Mouse (Mus musculus) embryonic facial prominence, embryonic 12.5 days (tissue): ENCODE results near the gene Mier2. TPM values are rescaled to one million over a fixed set of nuclear protein-coding genes. Genes with fewer than 3 reads are reported as not detected.

ENCODE experiments used
- ATAC-seq: fragments of 200-750 bp; cut with Nextera tagmentation; 2 replicates; pipeline ENCODE4 v1.8.0; 2017; ENCODE audit not compliant: insufficient number of reproducible peaks, insufficient read depth, low FRiP score, low TSS enrichment
- H3K27ac ChIP-seq: fragments of 300-500 bp; sonication (generic); 2 replicates; pipeline ENCODE4 v1.5.1; 2016; ENCODE audit warnings: mild to moderate bottlenecking
- H3K27me3 ChIP-seq: fragments of 300-500 bp; sonication (generic); 2 replicates; pipeline ENCODE4 v1.6.1; 2016; ENCODE audit warnings: mild to moderate bottlenecking, moderate library complexity
- H3K36me3 ChIP-seq: fragments of 300-500 bp; sonication (generic); 2 replicates; pipeline ENCODE4 v1.6.1; 2016; ENCODE audit warnings: mild to moderate bottlenecking
- H3K4me1 ChIP-seq: fragments of 300-500 bp; sonication (generic); 2 replicates; pipeline ENCODE4 v1.6.1; 2016
- H3K4me2 ChIP-seq: fragments of 300-500 bp; sonication (generic); replicated peaks from 2 replicates; pipeline ENCODE4 v1.6.1; 2016; ENCODE audit warnings: mild to moderate bottlenecking, moderate library complexity
- H3K4me3 ChIP-seq: fragments of 300-500 bp; sonication (generic); 2 replicates; pipeline ENCODE4 v1.5.1; 2016; ENCODE audit warnings: mild to moderate bottlenecking
- H3K9ac ChIP-seq: fragments of 300-500 bp; sonication (generic); 2 replicates; pipeline ENCODE4 v1.6.1; 2016; ENCODE audit warnings: mild to moderate bottlenecking, moderate library complexity
- H3K9me3 ChIP-seq: fragments of 300-500 bp; sonication (generic); 2 replicates; pipeline ENCODE4 v1.6.1; 2016; ENCODE audit warnings: mild to moderate bottlenecking, moderate library complexity
- WGBS: fragments of 180-500 bp; shearing (Covaris S2); methylation state at CpG from one replicate; pipeline ENCODE4 v1.1.7; 2016; 5-methylcytosine and 5-hydroxymethylcytosine counted together
- polyA plus RNA-seq: library from polyadenylated mRNA; unstranded; fragments of >200 nt; fragmentation: Nextera tagmentation; extraction: Ambion mirVana; gene quantifications from 2 replicates; pipeline ENCODE4 v1.2.1, GENCODE M21; 2016

Mier2 gene
- polyA plus RNA-seq, 1 experiment from 2014 or later, result 77.4 TPM

- Histone ChIP-seq H3K36me3 (peaks cover 72% of the 10 kb centered on the region), H3K4me2 (no peak overlapping the region), H3K4me1 (peaks cover 16% of the 10 kb centered on the region), H3K4me3 (no peak overlapping the region), H3K27ac (no peak overlapping the region), H3K27me3 (no peaks in the 10 kb centered on the region), H3K9ac (no peak overlapping the region), H3K9me3 (no peaks in the 10 kb centered on the region)
- no peak for ATAC-seq
- WGBS, result 93% methylated on average over 5 of the region's 5 CpGs
Measured at GRCm38 (mm10) chr10:79548546-79548945, 6.5 kb downstream of the Mier2 start.

GRCm38 (mm10) chr10:79547148-79547675 is 7.8 kb downstream of the Mier2 start:
- Histone ChIP-seq H3K9ac (no peak overlapping the region), H3K4me1 (peaks cover 4% of the 10 kb centered on the region; the same call in 1 of the 2 replicates), H3K27ac (no peak overlapping the region), H3K36me3 (peaks cover 86% of the 10 kb centered on the region), H3K27me3 (no peaks in the 10 kb centered on the region), H3K4me3 (no peak overlapping the region), H3K9me3 (no peaks in the 10 kb centered on the region), H3K4me2 (no peak overlapping the region)
- 74% methylated on average over 5 of the region's 5 CpGs for WGBS
- no peak for ATAC-seq

GRCm38 (mm10) chr10:79546483-79546882 is 8.5 kb downstream of the Mier2 start:
- peaks cover 93% of the 10 kb centered on the region for H3K36me3 ChIP-seq
- no peaks in the 10 kb centered on the region for H3K27me3 ChIP-seq
- no peaks in the 10 kb centered on the region for H3K4me1 ChIP-seq
- no peak for ATAC-seq
- H3K9ac ChIP-seq, result no peak overlapping the region
- H3K4me3 ChIP-seq, result no peak overlapping the region
- no peaks in the 10 kb centered on the region for H3K9me3 ChIP-seq
- no peak overlapping the region for H3K4me2 ChIP-seq
- H3K27ac ChIP-seq, result no peak overlapping the region
- 89% methylated on average over 11 of the region's 11 CpGs for WGBS

GRCm38 (mm10) chr10:79545891-79546290 is 9.1 kb downstream of the Mier2 start:
- ATAC-seq, result no peak
- H3K27me3 ChIP-seq, result no peaks in the 10 kb centered on the region
- no peak overlapping the region for H3K9ac ChIP-seq
- WGBS, result 94% methylated on average over 12 of the region's 12 CpGs
- no peak overlapping the region for H3K4me3 ChIP-seq
- H3K4me2 ChIP-seq, result no peak overlapping the region
- H3K4me1 ChIP-seq, result no peaks in the 10 kb centered on the region
- H3K36me3 ChIP-seq, result peaks cover 99% of the 10 kb centered on the region
- no peak overlapping the region for H3K27ac ChIP-seq
- H3K9me3 ChIP-seq, result no peaks in the 10 kb centered on the region

GRCm38 (mm10) chr10:79544631-79545030 is 10.4 kb downstream of the Mier2 start:
- 89% methylated on average over 5 of the region's 5 CpGs for WGBS
- no peak for ATAC-seq
- peaks cover 100% of the 10 kb centered on the region for H3K36me3 ChIP-seq

GRCm38 (mm10) chr10:79543884-79544597 is 11.0 kb downstream of the Mier2 start:
- Histone ChIP-seq H3K4me2 (no peak overlapping the region), H3K9me3 (no peaks in the 10 kb centered on the region), H3K9ac (no peak overlapping the region), H3K4me3 (no peak overlapping the region), H3K27ac (no peak overlapping the region), H3K27me3 (no peaks in the 10 kb centered on the region), H3K4me1 (no peaks in the 10 kb centered on the region), H3K36me3 (peaks cover 98% of the 10 kb centered on the region)
- WGBS, result 77% methylated on average over 9 of the region's 9 CpGs
- ATAC-seq, result no peak

More at GRCm38 (mm10) chr10:79544631-79545030, 10.4 kb downstream of the Mier2 start:
- no peaks in the 10 kb centered on the region for H3K9me3 ChIP-seq
- H3K4me2 ChIP-seq, result no peak overlapping the region
- no peak overlapping the region for H3K27ac ChIP-seq
- H3K4me3 ChIP-seq, result no peak overlapping the region
- H3K27me3 ChIP-seq, result no peaks in the 10 kb centered on the region
- H3K4me1 ChIP-seq, result no peaks in the 10 kb centered on the region
- no peak overlapping the region for H3K9ac ChIP-seq

GRCm38 (mm10) chr10:79542171-79542570 is 12.8 kb downstream of the Mier2 start:
- ATAC-seq, result no peak
- peaks cover 94% of the 10 kb centered on the region for H3K36me3 ChIP-seq
- no peaks in the 10 kb centered on the region for H3K27me3 ChIP-seq
- H3K9me3 ChIP-seq, result no peaks in the 10 kb centered on the region
- no peak overlapping the region for H3K27ac ChIP-seq
- no peaks in the 10 kb centered on the region for H3K4me1 ChIP-seq
- H3K4me3 ChIP-seq, result no peak overlapping the region
- no peak overlapping the region for H3K9ac ChIP-seq
- H3K4me2 ChIP-seq, result no peak overlapping the region
- WGBS, result 95% methylated on average over 11 of the region's 11 CpGs

- Histone ChIP-seq H3K27me3 (no peaks in the 10 kb centered on the region), H3K36me3 (peaks cover 88% of the 10 kb centered on the region), H3K27ac (no peak overlapping the region)
Measured at GRCm38 (mm10) chr10:79541522-79541921, 13.5 kb downstream of the Mier2 start.

GRCm38 (mm10) chr10:79540746-79541145 is 14.3 kb downstream of the Mier2 start:
- H3K36me3 ChIP-seq, result peaks cover 80% of the 10 kb centered on the region
- no peak overlapping the region for H3K4me2 ChIP-seq
- no peaks in the 10 kb centered on the region for H3K4me1 ChIP-seq
- no peaks in the 10 kb centered on the region for H3K9me3 ChIP-seq
- H3K9ac ChIP-seq, result no peak overlapping the region
- H3K27me3 ChIP-seq, result no peaks in the 10 kb centered on the region
- no peak overlapping the region for H3K4me3 ChIP-seq
- no peak for ATAC-seq
- H3K27ac ChIP-seq, result no peak overlapping the region
- 95% methylated on average over 11 of the region's 11 CpGs for WGBS

More at GRCm38 (mm10) chr10:79541522-79541921, 13.5 kb downstream of the Mier2 start:
- H3K9me3 ChIP-seq, result no peaks in the 10 kb centered on the region
- H3K9ac ChIP-seq, result no peak overlapping the region
- ATAC-seq, result no peak
- no peak overlapping the region for H3K4me2 ChIP-seq
- H3K4me1 ChIP-seq, result no peaks in the 10 kb centered on the region
- H3K4me3 ChIP-seq, result no peak overlapping the region
- 83% methylated on average over 15 of the region's 15 CpGs for WGBS

GRCm38 (mm10) chr10:79539701-79540495 is 15.1 kb downstream of the Mier2 start:
- WGBS, result 92% methylated on average over 16 of the region's 16 CpGs

GRCm38 (mm10) chr10:79538873-79539272 is 16.1 kb downstream of the Mier2 start:
- no peaks in the 10 kb centered on the region for H3K4me1 ChIP-seq
- H3K9ac ChIP-seq, result no peak overlapping the region
- no peak overlapping the region for H3K4me3 ChIP-seq
- H3K27me3 ChIP-seq, result no peaks in the 10 kb centered on the region
- peaks cover 61% of the 10 kb centered on the region for H3K36me3 ChIP-seq
- H3K4me2 ChIP-seq, result no peak overlapping the region
- no peaks in the 10 kb centered on the region for H3K9me3 ChIP-seq
- WGBS, result 59% methylated on average over 4 of the region's 4 CpGs
- H3K27ac ChIP-seq, result no peak overlapping the region
- ATAC-seq, result no peak

More at GRCm38 (mm10) chr10:79539701-79540495, 15.1 kb downstream of the Mier2 start:
- no peak overlapping the region for H3K4me2 ChIP-seq
- no peak overlapping the region for H3K4me3 ChIP-seq
- H3K9me3 ChIP-seq, result no peaks in the 10 kb centered on the region
- ATAC-seq, result no peak
- H3K36me3 ChIP-seq, result peaks cover 72% of the 10 kb centered on the region
- H3K9ac ChIP-seq, result no peak overlapping the region
- no peak overlapping the region for H3K27ac ChIP-seq
- no peaks in the 10 kb centered on the region for H3K27me3 ChIP-seq
- no peaks in the 10 kb centered on the region for H3K4me1 ChIP-seq

- WGBS, result 84% methylated on average over 3 of the region's 3 CpGs
- H3K4me1 ChIP-seq, result no peaks in the 10 kb centered on the region
- H3K27me3 ChIP-seq, result no peaks in the 10 kb centered on the region
- H3K9me3 ChIP-seq, result no peaks in the 10 kb centered on the region
- no peak overlapping the region for H3K9ac ChIP-seq
- ATAC-seq, result no peak
- no peak overlapping the region for H3K4me2 ChIP-seq
- peaks cover 56% of the 10 kb centered on the region for H3K36me3 ChIP-seq
- no peak overlapping the region for H3K27ac ChIP-seq
- H3K4me3 ChIP-seq, result no peak overlapping the region
Measured at GRCm38 (mm10) chr10:79538323-79538722, 16.7 kb downstream of the Mier2 start.
